Mouse (Mus musculus) kidney, postnatal 36 days (tissue): ENCODE data around the gene A230072I06Rik.

ENCODE experiments used
- DNase-seq, 2 experiments: peaks; one replicate each; pipeline ENCODE4 v3.0.0; 2021 to 2022; ENCODE audit warnings: mixed read lengths in 2 of 2

A230072I06Rik gene

DNA sequence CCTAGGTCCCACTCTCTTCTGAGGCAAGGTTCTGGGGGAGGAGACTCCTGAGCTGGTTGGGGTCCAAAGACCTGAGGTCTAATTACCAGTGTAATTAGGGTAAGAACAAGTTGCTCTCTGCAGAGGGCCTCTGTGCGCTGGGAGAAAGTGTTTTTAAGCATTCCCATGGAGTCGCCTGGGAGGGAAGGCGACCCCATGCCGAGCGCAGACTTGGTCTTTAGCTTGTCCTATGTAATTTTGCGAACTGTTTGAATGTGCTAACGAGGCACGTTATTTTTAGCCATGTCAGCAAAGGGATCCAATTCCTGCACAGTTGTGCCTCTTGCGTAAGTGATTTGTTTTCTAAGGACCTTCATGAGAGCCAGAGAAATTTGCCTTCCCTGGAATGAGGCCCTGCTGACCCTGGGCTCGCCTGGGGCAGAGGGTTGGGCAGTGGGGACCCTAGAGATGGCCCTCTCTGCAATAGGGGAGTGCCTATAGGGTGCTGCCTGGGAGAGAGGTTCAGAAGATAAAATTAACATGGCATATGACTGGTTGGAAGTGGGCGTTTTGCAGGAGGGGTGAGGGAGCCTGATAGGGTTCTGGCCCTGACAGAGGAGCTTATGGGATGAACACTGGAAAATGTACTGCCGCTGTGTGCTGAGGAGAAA lies at the start of gene A230072I06Rik:
Gene A230072I06Rik (plus strand): TSS at position 157 of the 650 bp plus-strand sequence.
- no peak for DNase-seq

DNA sequence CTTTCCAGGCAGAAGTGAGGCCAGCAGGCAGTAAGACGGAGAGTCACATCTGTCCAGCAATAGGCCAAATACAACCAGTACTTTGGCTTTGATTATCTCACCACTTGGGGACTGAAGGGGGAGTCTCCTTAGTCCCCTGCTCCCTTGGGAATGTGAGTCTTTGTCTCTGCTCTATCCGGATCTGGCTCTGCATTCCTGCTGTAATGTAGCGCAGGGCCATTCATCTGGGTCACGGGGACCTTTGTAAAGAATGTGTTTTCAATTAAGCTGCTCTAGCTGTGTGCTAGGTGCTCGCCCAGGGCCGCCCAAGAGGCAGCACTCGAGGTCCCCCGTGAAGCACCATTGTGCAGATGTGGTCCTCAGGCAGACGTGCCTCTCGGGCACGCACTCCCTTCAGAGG lies 44.6 kb upstream of the A230072I06Rik start:
- no peak for DNase-seq

DNA sequence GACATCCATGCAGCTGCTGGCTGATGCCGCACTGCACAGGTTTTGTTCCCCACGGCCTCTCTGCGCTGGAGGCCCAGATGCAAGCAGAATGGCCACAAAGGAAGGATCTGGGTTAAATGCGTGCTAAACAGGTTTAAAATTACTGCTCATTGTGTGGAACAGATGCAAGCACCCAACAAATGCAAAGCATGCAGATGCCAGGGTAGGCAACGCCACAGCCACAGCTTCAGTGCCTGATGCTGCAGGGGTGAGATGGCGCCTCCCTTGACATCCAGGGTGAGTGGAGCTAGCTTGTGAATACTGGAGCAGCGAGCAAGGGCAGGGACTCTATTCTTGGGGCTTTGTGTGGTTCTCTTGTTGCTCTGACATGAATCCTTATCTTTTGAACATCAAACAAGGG lies 39.8 kb upstream of the A230072I06Rik start:
- no peak for DNase-seq

DNA sequence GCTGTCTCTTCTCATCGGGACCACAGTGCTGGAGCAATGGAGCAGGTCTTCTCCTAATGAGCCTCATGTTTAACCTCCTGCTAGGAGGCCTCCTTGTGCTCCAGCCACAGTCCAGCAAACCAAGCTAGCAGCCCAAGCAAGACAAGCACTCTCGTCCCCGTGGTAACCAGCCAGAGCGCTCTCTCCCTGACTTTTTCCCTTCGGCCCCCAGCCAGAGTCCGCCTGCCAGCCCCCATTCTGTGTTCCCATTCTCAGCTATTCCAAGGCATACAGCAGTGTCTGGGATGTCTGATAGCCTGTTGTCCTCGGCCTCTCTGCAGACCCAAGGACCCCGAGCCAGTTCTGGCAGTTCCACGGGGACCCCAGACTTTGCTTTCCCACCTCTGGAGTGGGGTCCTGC lies 38.5 kb upstream of the A230072I06Rik start:
- DNase-seq, result no peak

DNA sequence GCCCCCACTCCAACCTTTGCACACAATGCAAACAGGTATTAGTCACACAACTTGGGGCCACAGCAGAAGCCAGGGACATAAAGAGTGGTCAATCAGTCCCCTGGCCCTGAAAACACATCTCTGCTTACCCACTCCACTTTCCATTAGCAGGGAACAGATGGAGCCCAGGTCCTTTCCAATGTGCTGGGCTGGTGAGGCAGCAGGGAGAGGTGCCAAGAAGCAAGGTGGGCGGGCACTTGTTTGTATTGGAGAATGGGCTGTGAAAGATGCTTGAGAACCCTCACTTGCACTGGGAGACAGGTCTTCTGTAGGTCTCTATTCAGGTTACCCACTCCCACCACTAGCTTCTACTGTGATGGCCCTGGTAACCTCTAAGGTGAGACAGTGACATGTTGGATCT lies 34.9 kb upstream of the A230072I06Rik start:
- no peak for DNase-seq

DNA sequence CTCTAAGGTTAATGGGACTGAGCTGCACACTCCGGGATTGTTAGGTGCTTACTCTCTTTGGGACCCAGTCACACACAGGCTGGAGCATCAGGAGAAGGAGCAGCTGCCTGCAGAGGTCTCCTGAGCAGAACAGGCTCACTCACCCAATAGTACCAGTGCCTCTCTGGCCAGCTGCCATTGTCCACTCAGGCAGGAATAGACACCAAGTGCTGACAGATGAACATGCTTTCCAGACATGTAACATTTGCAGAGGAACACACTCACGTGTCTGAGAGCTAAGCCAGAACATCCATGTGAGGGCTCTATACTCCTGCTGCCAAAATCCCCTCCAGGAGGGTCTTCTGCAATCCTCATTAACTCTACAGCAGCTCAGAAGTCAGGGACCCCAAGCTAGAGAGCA lies 18.7 kb upstream of the A230072I06Rik start:
- DNase-seq, result no peak

DNA sequence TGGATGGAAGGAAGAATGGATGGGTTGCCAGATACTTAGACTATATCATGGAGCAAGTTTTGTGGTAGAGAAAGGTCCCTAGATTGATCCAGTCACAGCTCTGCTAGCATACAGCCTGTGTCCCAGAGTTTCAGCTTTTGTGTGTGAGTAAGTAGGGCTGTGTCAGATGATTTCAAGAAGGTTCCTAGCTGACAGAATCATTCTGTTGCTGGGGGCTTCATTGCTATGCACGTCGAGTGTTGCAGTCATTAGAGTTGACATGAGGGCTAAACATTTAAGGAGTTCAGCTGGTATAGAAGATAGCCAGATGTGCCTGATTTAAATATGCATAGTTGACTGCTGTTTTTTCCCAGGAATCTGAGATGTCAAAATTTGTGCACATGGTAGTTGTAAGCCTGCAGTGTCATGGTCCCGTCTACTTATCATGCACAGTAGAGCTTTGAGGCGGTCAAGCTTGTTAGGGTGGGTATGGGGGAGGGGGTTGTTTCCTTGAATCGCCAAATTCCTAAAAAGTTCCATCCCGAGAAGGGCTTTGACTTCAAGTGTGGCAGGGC lies 18.1 kb upstream of the A230072I06Rik start:
- no peak for DNase-seq

DNA sequence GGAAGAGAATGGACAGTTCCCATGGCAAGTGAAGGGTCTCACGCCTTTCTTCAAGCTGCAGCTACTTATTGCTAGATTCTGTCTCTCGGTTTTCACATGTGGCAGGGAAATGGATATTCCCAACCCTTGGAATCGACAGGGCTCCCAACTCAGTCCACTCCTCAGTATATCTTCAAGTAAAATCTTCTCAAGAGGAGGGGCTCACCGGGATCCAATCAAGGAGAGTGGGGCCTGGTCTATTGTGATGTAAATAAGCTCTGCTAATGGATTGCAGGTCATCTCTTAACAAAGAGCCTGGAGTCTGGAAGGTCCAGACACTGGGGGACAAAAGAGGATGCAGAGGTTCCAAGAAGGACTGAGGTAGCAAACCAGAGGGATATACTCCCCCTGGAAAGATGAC lies 17.1 kb upstream of the A230072I06Rik start:
- DNase-seq, result no peak

DNA sequence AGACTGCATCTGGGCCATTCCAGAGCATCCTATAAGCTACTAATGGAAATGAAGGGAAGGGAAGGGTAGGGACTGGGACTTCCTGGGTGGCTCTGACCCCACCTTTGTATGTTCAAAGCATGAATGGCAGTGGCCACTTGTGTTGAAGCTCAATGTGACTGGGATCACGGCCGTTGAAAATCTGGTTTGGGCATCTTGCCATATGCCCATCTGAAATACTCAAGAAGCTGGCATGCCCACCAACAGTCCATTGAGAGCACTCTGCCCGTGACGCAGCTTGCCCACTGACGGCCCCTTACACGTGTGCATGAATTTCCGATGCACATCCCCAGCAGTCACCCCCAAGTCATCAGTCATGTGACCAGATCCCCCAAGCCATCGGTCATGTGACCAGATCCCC lies 13.6 kb upstream of the A230072I06Rik start:
- no peak for DNase-seq

DNA sequence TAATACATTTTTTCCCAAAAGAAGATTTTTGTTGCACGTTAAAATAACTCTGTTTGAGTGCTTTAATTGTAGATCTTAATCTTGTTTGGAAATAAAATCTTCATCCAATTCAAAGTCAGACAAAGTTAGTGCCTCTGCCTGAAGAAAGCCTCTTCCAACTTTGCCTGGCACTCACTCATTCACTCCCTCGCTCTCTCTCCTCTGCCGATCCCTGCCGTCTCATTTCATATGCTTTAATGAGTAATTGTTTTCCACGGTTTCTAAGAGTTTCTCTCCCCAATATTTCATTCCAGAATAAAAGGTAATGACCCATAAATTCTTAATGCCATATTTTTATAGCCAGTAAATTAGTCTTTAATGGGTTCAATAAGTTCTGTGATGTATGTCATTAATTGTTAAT lies 10.8 kb upstream of the A230072I06Rik start:
- DNase-seq, result no peak

DNA sequence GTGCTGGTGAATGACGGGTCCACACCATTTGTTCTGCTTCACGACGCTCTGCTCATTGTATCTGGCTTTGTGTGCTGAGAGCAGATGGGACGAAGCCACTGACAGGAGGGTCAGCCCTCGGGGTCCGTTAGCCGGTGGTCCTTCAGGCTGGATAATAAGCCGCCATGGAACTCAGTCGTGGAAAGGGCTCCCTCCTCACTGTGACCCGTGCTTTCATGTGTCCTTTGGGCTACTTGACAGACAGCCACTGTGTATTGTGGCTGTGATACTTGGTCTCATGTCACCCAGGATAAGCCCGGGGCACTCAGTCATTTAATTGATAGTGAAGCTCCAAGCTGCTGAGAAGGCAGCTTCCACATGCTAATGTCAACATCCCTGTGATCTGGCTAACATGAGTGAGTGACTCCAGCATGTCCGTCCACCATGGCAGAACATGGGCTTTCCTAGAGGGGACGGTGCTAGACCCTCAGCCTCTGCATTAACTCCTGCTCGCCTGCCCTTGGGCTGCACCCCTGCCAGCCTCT lies 10.3 kb upstream of the A230072I06Rik start:
- DNase-seq, result no peak

DNA sequence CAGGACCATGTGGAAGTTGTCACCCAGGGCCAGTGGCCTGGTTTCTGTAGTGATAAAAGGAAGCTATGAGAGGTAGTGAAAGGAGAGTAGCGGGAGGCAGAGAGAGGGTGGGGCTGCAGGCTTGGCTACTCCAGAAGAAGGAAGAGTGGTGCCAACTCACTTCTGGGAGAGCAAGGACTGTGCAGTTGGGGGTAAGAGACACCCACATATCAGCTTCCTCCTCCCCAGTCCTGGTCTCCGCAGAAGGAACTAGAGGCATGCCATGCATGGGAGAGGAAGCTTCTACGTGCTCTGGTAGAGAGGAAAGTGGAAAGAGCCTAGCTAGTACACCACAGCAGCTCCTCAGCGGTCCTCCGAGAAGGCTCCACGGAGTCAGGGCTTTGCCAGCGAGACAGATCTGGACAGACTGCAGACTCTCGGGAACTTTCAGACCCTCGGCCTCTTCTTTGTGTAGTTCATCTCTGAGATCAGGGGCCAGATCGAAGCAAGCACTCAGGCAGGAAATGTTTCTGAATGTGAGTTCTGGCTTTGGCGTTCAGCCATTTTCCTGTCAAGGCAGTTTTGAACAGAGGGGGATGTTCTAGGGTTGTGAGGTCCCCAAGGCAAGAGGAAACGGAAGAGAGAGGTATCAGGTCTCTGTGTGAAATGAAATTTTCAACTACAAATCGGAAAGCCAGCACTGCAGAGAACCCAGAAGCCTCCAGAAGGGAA lies 1.0 kb downstream of the A230072I06Rik start:
- DNase-seq, result no peak

DNA sequence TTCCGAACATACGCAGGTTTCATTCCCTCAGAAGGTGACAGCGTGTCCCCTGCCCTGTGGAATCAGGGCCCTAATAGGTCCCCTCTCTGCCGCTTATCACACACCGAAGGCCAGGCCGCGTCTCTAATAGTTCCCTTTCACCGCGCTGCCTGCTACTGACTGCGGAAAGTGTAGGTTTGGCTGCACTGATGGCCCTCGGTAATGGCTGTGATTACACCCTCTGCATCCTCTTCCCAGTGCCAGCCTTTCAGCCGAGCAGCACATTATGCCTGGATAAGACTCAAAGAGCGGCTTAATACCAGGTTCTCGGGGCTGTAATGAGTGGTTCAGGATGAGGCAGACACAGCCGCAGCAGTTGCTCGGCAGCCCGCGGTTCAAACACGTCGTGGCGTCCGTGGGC lies 3.5 kb downstream of the A230072I06Rik start:
- DNase-seq, result no peak

DNA sequence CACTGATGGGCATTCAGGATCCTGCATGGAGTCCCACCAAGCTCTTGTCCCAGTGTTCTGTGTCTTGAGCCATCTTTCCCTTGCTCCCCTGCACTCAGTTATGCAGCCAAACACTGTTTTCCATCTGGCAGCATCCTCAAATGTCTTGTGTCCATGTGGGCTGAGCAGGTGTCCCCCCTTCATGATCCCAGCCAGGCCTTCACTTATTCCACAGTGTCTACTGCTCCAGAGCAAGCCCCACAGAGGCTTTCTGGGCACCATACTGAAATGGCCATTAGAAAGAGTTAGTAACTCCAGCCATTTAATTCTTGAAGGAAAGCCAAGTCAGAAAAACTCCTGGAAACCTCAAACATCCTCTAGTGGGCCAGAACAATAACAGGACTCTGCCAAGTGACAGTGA lies 11.9 kb downstream of the A230072I06Rik start:
- DNase-seq, result no peak

DNA sequence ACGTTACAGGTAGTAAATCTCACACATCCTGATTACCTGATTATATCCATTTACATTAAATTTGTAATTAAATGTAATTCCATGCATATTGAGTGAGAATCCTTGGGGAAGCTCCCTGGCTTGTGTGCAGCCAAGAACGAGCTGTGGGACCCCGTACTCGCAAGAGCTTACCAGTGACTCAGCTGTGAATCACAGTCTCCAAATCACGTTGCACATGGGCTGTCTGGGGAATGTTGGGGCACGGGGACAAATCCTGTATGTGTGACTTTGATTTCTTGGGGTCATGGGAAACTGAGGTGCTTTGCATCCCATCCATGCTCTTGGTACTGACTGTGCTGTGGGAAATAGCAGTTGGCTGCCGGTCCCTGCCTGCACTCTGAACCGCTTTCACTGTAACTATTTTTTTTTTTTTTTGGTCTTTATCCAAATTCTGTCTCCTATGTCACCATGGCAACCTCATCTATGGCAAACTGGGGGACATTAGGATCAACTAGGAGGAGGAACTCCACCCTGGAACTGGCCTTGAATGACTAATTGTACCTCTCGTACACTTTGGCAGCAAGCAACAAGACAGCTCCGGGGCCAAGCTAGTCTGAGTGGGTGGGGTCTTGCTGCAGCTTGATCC lies 19.8 kb downstream of the A230072I06Rik start:
- DNase-seq, result no peak

DNA sequence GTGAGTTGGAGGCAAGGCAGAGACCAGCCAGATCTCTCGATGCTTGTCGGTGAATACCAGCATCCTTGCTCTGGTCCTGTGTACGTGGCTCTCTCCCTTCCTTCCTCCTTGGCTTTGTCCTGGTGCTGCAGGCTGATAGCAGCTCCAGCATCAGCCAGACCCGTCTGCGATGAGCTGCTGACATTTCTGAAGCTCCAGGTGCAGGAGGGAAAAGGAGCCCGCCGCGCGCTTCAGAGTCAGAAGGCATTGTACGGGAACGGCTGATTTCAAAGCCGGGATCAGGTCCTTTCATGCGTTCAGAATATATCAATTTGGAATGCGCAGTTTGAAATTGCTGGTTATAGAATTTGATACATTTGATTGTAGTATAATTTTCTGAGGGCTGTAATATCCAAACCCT lies 23.4 kb downstream of the A230072I06Rik start:
- DNase-seq, result no peak

DNA sequence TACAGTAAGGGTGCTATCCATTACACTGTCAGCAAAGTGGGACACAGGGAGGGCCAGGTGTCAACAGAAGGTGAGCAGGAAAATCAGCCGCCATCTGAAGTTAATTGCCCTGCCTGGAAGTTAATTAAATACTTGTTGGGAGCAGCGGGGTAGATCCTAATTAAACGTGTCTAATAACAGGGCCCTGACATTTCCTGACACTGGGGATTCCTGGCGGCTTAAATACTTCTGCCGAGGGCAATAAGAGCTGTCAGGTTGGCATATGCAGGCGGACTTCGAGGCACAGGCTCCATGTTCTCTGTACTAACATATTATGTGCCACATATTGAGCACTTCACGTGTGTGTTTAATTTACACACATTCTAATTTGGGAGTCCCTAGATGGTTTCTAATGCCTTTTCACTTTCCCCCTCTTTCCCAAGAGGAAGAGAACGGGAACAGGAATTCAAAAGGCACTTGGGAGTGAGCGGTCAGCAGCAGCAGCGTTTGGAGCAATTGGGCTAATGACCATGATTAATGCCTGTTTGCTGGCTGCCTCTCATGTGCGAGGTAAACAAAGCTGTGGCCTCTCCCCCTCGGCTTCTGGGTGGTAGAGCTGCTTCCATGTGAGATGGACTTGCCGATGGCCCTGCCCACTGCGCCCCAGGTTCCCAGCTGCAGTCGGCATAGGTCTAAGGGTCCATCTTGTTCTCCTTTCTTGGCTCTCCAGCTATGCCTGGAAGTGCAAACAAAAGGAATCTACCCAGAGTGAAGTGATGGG lies 34.5 kb downstream of the A230072I06Rik start:
- DNase-seq, result no peak

DNA sequence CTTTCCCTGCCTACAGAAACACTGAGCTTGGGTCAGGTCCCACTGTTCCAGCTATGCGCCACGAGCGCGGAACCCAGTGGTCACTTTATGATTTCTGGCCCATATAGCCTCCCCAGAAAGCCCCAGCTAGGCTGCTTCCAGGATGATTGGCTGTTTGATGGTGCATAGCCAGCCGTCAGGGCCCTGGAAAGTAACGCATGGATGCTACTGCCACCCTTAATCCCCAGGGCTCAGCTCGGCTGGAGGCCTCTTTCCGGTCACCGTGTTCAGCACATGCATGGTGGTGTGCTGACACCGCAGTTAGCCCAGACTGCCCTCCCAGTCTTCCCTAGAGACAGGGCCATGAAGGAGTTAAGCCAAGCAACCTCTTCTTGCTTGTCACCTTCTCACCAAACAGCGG lies 35.6 kb downstream of the A230072I06Rik start:
- DNase-seq, result no peak

DNA sequence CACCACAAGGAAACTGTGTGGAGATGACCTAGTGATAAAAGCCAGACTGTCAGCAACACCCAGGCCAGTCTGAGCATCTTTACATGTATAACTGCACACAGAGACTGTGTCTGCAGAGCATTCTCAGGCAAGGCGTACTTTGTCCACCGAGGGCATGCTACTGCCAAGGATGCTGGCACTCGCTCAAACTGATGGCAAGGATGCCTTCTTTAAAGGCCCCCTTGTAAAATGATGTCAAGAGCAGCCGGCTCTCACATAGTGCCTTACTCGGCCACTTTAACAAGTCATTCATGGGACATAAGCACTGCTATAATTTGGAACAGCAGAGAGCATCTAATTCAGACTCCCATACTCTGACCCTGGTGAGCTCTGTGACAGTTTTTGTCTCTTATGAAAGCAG lies 36.6 kb downstream of the A230072I06Rik start:
- DNase-seq, result no peak

DNA sequence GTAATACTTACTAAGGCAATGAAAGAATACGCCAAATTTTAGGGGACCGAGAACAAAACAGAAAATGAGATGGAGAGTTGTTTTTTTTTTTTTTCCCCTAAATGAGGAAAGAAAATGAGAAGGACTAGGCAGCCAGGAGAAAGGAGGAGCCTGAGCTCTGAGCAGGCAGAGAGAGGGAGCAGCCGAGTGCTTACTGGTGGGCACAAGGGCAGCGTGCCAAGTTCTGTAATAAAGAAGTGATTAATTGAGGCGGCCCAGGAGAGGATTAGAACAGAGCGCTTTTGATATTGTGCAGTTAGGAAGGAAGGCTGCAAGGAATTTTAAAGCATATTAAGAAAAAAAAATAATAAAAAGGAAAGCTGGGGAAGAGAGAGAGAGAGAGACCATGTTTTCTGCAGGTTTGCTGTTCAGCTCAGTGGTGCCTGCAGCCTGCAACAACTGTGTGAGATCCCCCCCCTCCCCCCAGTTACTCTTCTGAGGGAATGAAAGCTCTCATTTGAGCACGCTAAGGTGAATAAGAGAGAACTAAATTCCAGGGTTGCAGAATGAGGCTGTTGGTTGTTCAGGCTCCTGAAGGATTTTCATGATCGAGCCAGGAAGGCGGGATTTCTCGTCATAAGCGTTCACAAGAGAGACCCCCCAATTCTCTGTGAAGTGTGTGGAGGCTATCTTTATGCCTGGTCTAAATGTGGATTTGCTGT lies 41.3 kb downstream of the A230072I06Rik start:
- no peak for DNase-seq

DNA sequence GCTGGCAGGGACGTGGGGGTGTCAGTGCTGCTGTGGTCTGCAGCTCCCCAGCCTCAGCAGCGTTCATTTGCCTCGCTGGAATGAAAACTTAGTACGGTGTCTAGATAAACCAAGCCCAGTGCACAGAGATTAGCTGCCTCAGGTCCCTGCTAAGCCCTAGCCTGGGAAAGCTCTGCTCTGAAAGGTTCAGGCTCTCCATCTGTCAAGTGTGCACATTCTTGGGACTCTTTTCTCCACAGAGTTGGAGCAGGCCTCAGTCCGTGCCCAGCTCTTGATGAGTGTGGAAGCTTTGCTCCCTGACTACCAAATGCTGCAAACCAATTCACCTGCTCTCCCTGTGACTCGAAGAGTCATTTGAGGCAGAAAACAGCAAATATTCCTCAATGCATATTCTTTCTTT lies 43.5 kb downstream of the A230072I06Rik start:
- no peak for DNase-seq

DNA sequence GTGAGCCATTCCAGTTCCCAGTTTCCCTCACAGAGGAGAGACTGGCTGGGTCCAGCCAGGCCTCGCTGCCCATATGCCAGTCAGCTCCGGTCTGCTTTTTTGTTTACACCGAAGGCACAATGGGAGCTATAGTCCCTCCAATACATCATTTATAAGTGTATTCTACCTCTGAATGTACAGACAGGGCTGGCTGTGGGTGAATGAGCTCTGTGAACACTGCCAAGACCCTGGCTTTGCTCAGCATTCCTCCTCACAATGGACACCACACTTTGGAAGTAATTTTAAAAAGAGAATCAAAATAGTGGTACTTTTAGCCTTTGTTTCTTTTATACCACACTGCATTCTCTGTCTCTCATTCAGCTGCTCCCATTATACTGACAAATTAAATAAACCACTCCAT lies 44.6 kb downstream of the A230072I06Rik start:
- DNase-seq, result no peak
